Mouse (Mus musculus) brain, embryonic 14.5 days (tissue): ENCODE data around the gene Camk2g. TPM values are rescaled to one million over a fixed set of nuclear protein-coding genes. Genes with fewer than 3 reads are reported as not detected.

ENCODE experiments used
- DNase-seq: peaks from one replicate; pipeline ENCODE4 v3.0.0-alpha.2; 2011; ENCODE audit warnings: low read depth
- CTCF ChIP-seq: fragments of 200-500 bp; IDR thresholded peaks from 2 replicates; pipeline ENCODE4 v1.5.1; 2012; ENCODE audit warnings: inconsistent platforms, mild to moderate bottlenecking, moderate library complexity, borderline replicate concordance; ENCODE audit not compliant: insufficient read depth, insufficient read length; ENCODE audit errors: extremely low read depth
- POLR2A ChIP-seq: fragments of 200-500 bp; IDR thresholded peaks from 2 replicates; pipeline ENCODE4 v1.6.1; 2012; ENCODE audit warnings: mild to moderate bottlenecking, inconsistent platforms, borderline replicate concordance; ENCODE audit not compliant: poor library complexity, insufficient read depth, insufficient read length, severe bottlenecking; ENCODE audit errors: extremely low read depth
- polyA plus RNA-seq: library from polyadenylated mRNA; depleted of rRNA; stranded (reverse); fragments of >200 nt; gene quantifications from 2 replicates; pipeline ENCODE4 v1.2.3, GENCODE M21; 2012; rRNA removed

The Camk2g gene
- 76.7 and 96.1 TPM in 2 replicates for polyA plus RNA-seq

DNA sequence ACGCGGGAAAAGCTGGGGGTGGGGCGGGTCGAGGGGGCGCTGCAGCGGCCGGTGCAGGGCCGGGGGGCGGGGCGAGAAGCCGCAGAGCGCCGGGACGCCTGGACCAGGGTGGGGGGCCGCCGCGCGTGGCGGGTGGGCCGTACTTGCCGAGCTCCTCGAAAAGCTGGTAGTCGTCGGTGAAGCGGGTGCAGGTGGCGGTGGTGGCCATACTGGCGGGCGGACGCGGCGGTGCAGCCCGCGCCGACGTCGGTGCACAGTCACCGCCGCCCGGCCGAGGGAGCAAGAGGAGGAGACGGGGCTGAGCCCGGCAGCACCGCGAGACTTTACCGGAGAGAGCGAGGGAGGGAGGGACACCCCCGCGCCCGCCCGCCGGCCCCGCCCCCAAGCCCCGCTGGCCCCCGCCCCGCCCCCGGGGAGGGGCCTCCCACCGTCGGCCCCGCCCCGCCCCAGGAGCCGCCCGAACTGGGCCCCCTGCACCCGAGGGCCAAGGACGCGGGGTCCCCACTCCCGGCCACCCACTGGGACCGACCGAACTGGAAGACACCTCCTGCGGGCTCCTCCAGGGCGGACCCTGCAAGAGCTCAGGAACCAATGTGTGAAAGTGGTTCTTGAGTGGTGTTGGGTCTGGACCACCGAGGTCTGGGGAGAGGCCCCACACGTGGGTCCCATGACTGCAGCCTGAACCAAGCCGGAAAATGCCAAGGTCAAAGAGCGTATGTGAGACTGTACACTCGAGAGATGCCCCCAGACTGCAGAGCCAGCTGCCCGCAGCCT is at the start of gene Camk2g:
Camk2g (minus strand) TSS at position 331 of the 774 bp plus-strand sequence.
- TF ChIP-seq POLR2A (peak; percentile 75), CTCF (no peak)
- DNase-seq, result peak; percentile 89

DNA sequence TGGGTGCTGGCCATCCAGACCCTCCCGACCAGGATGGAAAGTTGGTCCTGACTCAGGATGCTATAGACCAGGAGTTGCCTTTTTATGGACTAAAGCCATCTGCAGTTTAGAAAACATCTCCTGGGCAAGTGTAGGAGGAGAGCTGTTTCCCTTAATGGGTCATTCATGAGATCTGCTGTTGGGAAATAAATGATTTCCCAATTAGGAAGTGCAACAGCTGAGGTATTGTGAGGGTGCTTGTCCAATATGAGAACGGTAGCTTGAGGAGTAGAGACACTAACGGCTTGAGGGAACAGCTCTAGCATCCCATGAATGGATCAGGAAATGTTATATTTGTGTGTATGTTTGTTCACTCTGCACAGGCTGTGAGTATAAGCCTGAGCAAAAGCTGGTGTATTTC is 48.7 kb upstream of the Camk2g start:
- no peak for DNase-seq
- TF ChIP-seq POLR2A (no peak), CTCF (no peak)

DNA sequence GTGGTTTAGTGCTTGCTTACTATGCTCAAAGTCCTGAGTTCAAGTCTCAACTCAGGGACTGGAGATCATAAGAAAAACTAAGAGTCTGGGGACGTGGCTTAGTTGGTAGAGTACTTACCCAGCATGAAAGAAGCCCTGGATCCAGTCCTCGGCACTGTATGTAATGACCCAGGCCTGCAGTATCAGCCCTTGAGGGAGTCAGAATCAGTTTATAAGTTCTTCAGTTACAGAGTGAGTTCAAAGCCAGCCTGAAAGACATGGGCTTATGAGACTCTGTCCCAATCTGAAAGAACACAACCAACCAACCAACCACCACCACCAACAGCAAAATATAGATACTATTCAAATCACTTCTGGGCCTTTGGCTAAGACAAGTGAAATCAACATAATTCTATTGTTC is 47.6 kb upstream of the Camk2g start:
- TF ChIP-seq CTCF, result no peak
- TF ChIP-seq POLR2A, result no peak
- no peak for DNase-seq

DNA sequence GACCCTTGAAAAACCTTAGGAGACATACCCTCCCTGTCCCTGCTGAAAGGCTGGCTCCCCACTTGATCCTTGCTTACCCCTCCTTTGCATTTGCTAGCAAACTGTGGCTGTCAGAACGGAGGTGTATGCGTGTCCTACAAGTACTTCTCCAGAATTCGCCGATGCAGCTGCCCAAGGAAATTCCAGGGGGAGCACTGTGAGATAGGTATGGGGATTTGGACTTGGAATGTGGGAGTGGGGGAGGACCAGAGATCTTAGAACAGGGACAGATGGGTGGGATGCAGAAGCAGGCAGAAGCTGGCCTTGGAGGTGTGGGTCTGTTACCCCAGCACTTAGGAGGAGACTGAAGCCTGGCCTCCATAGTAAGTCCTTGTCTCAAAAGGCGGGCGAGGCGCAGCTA is 43.8 kb upstream of the Camk2g start:
- DNase-seq, result no peak
- TF ChIP-seq POLR2A, result no peak
- no peak for TF ChIP-seq CTCF

DNA sequence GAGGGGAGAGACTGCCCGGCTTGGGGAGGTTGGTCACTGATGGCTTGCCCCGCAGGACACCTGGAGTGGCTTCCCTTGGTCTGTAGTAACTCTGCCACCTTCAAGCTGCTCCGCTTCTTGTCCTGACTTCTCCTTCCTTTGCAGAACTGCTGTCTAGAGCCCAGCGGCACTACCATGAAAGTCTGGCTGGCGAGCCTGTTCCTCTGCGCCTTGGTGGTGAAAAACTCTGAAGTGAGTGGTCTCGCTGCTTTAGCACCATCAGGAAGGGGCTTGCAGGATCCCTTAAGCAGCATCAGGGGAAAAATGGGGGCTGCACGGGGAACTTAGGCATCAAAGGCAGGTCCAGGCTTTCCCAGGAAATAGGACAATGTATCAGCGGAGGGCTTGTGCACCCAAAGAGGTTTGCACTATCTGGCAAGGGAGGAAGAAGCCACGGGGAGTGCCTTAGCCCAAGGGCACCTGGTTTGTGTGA is 43.1 kb upstream of the Camk2g start:
- peak; percentile 35 for DNase-seq
- no peak for TF ChIP-seq CTCF
- TF ChIP-seq POLR2A, result no peak

DNA sequence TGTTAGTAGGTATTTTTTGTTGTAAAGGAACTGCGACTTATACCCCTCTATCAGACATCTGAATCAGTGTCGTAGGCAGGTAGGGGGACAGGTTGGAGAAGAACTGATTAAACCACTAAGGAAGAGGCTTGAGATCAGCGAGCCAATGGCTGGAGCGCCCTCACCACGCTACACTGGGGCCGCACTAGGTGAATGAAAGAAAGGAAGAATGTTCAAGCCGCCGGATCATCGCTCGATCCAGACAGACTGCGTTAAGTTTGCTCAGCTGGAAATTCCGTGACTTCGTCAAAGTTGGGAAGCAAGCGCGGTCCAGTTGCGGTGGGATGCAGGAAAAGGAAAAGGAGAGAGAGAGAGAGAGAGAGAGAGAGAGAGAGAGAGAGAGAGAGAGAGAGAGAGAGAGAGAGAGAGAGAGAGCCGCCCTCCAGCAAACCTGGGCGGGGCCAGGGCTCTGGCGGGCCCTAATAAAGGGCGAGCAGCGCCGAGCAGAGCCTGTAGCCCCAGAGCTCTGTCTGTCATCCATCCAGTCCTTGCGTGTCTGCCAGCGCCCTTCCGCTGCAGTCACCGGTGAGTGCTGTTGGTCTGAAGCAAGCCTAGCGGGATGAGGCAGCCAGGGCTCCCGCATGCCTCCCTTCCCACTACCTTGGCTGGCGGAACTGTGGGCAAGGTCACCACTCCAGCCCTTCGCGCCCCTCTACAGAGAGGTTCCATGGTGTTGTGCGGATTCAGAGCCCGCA is 42.5 kb upstream of the Camk2g start, which contains the start of gene Plau:
Plau (plus strand) TSS at position 490 of the 734 bp plus-strand sequence.
- TF ChIP-seq CTCF (no peak), POLR2A (no peak)
- peak; percentile 85 for DNase-seq

DNA sequence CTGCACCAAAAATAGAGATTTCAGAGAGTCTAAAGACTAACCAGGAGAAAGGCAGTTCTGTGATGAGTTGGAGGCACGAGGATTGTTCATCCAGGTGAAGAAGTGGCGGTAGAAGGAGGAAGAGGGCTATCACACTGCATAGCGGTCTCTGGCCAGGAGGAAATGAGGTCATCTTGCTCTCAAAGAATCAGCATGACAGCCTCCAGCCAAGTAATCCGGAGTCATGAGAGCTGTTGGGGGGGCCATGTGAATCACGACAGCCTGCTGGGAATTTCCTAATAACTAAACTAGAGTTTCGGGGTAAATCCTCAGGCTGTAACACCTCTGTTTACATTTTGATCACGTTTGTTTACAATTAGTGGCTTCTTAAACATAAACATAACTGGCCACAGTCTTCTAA is 40.2 kb upstream of the Camk2g start:
- TF ChIP-seq CTCF (no peak), POLR2A (no peak)
- DNase-seq, result no peak

DNA sequence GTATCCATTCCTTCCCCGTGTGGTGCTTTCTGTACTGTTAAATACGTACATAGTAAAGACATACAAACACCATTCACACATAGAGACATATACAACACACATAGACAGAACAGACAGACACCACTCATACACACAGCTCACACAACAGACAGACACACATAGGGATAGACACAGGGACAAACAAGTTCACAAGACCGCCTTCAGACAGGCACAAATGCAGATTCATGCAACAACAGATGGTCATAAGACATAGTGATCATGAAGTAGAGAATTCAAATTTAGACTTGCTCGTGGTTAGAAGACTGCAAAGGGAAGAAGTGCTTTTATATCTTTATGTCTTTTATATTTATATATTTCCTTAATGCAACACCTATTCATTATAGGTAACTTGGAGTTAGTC is 39.6 kb upstream of the Camk2g start:
- TF ChIP-seq POLR2A (no peak), CTCF (no peak)
- DNase-seq, result no peak

DNA sequence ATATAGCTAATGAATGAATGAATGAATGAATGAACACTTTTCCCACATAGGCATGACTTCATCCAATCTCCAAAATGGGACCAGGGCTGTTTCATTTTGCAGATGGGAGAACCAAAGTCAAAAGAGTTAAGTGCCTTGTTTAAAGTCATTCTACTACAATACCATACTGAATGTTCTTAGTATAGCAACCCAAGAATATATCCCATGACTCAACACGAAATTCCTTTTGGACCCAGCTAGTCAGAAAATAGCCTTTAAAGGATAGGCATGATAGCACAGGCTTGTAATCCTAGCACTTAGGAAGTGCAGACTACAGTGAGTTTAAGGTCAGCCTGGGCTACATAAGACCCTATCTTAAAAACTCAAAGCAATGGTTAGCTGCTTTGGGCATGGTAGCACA is 38.0 kb upstream of the Camk2g start:
- no peak for TF ChIP-seq CTCF
- no peak for TF ChIP-seq POLR2A
- DNase-seq, result no peak

DNA sequence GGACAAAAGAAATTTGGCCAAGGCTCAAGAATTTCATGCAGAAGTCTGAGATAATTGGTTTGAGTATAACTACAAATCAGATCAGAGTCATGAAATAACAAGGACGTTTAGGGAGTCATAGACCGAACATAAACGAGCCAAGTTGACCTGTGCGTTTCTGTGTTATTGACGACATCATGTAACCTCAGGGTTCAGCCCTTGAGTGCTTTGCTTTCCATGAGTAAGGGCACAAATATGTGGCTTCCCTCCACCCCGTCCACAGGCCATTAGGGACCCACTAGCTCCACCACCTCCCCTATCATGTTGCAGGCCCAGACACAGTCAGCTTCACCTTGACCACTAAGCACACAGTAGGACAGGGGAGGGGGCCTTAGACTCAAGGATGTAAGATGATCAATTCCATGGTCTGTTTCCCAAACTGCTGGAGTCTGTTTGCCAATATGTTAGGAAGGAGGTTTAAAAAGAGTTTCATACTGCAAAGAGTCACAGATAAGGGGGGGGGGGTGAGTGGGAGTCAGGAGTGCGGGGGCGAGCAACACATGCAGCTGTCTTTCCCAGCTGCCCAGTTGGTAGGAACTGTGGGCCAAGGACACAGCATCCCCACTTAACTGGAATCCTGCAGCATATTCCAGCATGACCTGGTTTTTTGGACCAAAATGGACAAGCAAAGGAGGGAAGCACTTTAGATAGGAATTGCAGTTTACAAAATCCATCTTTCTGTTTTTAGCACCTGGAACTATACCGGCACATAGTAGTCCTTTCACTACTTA is 37.4 kb upstream of the Camk2g start:
- no peak for TF ChIP-seq POLR2A
- no peak for TF ChIP-seq CTCF
- no peak for DNase-seq

DNA sequence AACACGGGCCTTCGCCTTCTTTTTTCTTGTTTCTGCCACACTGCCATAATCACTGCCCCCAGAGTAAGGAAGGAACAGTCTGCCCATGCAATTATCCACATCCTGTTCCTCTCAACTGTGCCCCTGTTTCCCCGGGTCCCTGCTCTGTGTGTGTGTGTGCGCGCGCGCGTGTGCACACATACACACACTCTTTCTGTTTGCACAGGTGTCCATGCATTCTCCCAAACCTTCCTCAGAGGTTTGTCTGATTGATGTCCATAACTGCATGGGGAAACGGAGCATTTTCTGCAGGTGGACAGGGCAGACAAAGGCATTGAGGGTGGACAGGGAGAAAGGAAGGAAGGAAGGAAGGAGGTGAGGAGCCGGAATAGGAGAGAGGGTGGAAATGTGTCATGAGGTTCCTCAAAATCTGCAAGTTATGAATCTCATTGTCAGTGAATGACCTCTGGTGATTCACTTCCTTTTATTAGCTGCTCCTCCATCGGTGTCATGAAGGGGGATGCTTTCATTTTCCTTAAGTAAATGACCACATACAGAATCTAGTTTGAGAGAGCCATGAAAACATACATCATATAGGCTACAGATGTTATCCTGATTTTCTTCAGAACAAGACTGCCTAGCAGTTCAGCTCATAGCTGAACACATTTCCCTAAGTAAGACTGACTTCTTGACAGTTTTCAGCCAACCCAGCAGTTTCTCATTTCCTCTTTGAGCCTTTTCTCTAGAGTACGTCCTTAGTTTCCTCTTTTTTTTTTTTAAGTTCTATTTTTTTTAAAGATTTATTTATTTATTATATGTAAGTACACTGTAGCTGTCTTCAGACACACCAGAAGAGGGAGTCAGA is 35.9 kb upstream of the Camk2g start:
- no peak for DNase-seq
- no peak for TF ChIP-seq POLR2A
- TF ChIP-seq CTCF, result no peak
